Mouse (Mus musculus): Measurements from ENCODE around the gene Trip11.

The Trip11 gene

DNA sequence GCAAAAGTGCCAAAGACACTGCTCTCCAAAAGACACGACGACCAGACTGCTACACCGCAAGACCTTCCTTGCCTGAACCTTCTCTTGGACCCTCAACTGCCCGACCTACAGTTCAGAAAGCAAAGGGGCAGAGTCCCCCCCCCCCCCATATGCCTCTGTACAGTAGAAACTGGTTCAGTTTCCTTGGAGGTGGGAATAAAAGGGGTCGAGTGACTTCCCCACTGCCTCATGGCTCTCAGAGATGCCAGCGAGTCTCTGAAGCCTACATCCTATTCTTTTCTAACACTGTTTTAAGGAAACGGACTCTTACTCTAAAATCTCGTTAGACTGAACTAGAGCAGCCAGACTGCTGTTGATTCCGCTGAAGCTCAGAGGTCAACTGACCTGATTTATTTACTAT, 93.5 kb downstream of the Trip11 start:
- DNase-seq (ENCODE audit: low spot score): no peak

DNA sequence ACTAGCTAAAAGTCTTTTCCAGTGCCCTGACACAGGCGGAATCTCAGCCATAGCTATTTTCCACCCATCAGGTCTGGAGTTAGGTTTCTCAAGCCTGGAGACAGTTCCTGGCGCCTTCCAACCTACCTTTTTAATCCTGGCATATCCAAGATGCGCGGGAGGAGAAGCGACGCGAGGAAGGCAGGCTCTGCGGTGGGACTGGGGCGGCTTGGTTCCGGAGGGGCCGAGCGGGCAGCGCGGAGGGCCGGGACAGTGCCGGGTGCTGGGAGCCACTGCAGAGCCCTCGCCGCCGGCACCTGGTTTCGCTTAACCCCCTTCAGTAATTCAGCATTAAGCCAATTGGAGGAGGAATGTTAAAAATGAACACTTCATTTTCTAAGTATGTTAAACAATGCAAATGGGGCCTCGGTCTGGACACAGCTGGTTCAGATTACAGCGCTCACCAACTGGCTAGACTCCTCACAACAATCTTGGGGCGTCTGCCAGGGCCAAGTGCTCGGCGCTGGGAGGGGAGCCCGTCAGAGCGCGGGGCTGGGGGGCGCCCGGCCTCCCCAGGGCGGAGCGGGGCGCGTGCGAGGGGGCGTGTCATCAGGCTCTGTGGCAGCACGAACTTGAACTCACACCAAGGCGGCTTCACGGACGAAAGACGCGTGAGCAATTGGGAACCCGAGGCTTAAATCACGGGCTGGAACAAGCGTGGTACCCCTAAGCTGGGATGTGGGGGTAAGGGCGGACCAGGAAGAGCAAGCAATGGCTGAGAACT, 94.3 kb downstream of the Trip11 start, which contains the start of gene Fbln5:
Fbln5 (minus strand) TSS at position 448 of the 763 bp plus-strand sequence.
- DNase-seq (ENCODE audit: low spot score): no peak

DNA sequence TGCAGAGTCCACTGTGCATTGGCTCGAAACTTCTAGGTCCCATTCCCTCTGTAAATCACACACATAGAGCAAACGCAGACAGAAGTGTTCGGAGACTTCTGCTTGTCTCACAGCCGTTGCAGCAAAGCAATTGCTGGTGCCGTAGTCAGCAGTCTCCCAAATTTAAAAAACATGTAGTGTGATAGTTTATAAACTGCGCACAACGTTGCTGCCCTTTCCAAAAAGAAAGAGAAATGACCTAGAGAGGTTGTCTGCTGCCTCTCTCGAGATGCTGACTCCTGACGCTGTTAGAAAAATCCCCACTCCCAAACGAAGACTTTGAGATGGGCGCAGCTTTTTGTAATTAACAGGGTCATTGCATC, 94.8 kb downstream of the Trip11 start:
- DNase-seq (ENCODE audit: low spot score): no peak

DNA sequence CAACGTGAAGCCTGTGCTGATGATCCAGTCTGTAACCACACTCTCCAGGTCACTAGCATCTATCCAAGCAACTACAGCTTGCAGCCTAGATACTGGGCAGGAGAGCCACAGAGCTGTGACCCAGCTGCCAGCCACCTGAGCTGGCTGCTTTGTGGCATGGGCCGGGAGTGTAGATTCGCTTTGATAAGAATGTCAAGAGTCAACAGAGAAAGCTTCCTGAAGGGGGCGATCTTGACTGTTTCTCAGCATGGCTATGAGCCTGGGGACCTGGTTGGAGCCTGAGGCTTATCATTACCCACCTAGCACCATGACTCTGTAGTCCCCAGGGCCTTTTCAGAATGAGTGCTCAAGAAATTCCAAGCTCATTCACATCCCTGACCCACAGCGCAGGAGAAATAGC, 96.3 kb downstream of the Trip11 start:
- DNase-seq (ENCODE audit: low spot score): no peak

DNA sequence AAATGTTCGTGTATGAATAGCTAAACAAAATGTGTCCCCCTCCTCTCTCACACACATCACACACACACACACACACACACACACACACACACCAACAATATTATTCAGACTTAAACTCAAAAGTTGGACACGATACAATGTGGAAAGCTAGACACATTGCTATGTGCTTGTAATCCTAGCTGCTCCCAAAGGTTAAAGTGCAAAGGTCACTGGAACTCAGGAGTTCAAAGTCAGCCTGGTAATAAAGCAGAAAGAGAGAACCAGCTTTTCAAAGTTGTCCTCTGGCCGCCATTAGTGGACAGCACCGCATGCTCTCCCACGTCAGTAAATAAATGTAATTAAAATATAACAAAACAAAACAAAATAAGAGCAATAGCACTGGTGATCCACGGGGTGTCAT, 97.3 kb downstream of the Trip11 start:
- no peak for DNase-seq (ENCODE audit: low spot score)

DNA sequence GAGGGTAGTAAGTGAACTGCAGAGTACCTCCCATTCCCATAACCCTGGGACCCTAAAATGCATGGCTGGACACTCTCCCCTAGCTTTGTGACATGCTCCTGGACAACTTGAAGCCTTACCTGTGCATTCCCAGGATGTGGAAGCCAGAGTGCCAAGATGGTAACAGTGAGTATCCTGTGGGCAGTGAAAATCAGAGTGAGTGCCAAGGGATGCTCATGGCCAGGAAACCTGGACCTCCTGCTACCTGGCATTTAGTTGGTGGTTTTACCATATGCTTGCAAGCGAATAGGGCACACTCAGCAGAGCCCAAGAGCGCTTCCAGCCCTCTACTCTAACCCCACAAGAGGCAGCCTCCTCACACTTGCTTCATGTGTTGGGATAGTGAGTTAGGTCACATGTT, 98.6 kb downstream of the Trip11 start:
- no peak for DNase-seq (ENCODE audit: low spot score)

DNA sequence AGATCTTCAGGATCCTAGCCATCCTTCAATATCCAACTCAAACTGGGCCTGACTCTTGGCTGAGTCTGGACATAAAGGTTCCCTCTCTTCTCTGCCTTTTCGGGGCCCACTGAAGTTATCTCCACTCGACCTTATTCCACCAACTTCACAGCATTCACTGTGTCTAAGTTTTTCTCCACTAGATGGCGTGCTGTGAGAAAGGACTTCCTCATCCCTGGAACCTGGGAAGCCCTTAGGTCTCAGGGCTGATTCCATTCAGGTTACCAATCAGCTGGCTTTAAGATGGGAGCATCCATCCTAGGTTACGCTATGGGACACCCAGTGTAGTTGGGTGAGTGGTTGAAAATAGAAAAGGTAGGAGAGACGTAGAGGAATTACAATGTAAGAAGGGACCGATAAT, 101.9 kb downstream of the Trip11 start:
- no peak for DNase-seq (ENCODE audit: low spot score)

DNA sequence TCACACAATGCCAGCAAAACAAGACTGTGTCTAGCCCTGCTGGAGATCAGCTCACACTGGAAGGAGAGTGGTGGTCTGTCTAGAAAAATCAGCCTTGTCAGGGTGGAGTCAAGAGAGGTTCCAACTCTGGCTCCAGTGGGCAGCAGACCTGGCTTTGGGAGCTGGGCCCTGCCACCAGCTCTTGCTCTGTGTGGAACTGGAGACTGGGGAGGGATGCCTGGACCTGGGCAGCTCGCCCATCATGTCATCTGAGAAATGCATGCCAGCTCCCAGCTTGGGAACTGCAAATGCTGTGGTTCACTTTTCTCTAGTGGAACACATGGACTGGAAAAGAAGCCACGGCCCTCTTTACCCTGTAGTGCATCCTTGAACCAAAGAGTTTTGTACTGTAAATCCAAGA, 102.6 kb downstream of the Trip11 start:
- DNase-seq (ENCODE audit: low spot score): no peak

DNA sequence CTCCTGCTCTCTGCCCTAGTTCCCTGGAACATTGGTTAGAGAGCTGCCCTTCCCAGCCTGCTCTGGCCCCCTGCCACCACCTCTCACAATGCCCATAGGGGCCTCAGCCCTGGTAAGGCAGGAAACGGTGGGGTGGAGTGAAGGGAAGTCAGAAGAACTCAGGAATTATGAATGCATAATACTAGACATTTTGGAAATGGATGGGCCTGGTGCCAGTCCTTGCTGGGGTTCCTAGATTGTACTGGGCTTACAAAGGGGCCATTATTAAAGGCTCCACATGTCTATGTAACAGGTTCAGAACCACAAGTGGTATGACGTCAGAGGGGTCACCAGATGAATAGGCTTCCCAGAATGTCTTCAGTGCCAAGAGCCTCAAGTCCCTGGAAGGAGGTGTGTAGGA, 105.7 kb downstream of the Trip11 start:
- no peak for DNase-seq (ENCODE audit: low spot score)

DNA sequence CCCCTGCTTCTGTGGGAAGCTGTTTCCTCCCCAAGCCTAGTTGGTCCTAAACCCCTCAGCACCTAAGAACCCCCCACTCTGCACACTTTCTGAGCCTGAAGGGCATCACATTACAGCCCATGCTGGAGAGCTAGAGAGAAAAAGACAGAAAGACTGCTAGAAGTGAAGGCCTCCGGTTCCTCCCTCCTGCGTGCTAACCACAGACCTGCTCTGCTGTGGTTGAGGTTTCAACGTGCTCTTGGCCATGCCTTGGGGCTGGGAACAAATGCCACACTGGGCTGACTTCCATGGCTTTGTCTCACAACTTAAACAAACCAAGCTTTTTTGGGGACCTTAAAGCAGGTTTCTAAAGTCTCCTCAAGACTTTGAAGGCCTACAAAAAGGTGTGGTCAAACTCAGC, 110.6 kb downstream of the Trip11 start:
- no peak for DNase-seq (ENCODE audit: low spot score)

DNA sequence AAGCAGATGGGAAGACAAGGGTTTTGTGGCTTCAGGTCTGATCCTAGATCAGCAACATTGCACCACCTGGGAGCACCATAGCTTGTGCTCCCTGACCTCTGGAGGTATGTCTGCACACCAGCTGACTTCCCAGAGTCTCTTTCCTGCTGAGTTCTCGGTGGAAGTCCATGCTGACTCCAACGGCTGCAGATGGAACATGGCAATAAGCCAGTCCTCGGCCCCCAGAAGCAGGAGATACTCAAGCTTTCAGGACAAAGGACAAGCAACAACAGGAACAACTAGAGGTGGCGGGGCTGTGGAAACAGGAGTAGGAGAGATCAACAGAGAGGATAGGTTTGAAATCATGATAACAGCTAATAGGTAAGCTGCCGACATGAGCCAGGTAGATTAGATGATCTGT, 111.3 kb downstream of the Trip11 start:
- DNase-seq (ENCODE audit: low spot score): no peak

DNA sequence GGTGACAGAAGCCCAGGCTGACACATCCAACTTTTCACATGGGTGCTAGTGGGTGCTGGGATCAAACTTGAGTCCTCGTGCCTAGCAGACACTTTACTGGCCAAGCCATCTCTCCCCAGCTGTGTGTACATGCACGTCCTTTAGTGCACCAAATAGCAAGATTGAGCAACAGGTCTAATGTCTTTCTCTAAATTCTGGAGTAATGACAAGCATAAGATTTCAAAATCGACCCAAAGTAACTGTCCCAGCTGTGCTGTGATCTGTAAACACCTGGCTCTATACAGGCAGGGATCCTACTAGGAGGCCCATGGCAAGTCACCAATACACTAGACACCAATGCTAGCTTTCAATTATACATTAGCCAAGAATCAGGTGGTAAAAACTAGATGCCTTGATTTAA, 112.0 kb downstream of the Trip11 start:
- DNase-seq (ENCODE audit: low spot score): no peak

DNA sequence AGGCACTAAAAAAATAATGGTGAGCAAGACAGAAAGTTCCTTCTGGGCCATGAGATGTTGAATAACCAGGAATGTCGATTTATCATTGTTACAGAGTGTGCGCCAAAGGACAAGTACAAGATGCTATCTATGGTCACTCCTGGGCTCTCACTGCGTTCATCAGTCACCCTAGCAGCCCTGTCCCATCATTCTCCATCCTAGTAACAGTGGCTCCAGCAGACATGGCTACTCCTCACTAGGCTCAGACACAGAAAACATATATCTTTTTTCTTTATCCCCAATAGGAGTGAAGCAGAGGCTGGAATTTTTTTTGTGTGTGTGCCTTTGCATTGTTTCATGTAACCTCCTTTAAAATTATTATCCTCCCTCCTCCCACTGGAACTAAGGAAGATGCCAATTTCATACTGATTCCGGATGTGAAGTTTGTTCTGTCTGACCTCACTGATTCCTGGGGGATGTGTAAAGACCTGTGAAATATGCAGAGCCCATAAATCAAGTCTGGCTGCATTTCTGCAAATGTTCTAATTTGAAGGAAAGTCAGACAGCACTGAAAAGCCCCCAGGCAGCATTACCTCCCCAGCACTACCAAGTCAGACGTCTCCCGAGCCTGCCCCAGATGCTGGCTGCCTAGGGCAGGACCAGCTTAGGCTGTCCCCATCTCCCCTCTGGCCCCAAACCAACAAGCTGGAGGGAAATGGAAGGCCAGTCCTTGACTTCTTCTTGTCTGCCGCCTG, 114.7 kb downstream of the Trip11 start:
- no peak for DNase-seq (ENCODE audit: low spot score)

DNA sequence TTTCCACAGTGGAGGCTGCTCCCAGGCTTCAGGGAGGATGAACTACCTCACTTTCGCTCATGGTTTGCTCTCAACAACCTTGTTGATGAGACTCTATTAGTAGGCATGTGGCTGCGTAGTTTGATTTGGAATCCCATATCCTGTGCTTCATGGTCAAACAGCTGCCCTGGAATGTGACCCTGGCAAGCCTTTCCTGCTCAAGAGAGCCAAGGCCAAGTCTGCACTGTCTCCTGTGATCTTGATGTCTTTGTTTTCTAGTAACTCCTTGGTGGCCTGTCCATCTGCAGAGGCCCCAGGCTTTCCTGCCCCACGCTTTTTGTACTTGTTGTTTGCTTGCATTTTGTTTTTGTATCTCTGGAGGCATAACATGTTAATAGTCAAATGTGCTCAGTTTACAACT, 118.6 kb downstream of the Trip11 start:
- DNase-seq (ENCODE audit: low spot score): no peak

DNA sequence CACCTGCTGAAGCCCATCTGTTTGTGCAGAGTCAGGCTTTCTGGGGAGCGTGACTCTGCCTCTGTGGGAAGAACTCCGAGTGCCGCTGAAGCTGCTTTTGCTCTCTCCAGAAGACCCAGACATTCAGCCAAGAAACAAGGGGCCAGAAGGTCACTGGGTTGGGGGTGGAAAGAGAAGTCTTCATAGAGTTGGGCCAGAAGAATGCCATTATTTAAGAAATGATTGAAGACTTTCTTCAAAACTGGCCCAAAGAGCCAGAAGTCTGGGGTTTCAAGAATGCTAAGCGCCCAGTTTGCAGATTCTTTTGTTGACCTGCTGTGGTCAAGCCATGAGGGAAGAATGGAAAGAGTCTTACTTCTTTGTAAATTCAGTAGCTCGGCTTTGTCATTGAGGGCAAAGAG, 119.8 kb downstream of the Trip11 start:
- DNase-seq (ENCODE audit: low spot score): no peak

DNA sequence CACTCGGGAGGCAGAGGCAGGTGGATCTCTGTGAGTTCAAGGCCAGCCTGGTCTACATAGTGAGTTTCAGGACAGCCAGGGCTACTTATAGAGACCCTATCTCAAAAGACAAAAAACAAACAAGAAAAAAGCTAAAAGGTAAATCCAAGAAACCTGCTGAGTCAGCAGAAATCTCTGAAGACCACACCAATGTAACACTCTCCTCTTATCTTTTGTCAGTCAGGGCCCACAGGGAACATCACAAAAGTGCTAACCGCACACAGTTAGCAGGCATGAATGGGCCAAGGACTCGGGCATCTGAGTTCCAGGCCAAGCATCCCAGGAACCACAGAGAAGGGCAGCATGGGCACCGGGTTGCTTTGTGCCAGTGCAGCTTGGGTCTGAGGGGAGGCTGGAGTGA, 120.4 kb downstream of the Trip11 start:
- no peak for DNase-seq (ENCODE audit: low spot score)

DNA sequence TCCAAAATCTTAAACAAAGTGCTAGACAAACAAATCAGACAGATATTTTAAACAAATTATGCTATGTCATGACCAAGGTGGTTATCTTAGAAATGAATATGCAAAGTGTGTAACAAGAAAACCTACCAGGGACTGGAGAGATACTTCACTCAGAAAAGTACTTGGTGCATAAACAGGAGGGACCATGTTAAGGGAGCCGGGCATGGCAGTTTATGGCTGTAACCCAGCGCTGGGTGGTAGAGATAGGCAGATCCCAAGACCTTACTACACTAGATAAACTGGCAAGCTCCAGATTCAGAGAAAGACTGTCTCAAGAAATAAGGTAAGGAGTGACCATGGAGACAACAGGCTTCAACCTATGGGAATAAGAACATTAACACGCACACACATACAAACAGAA, 123.3 kb downstream of the Trip11 start:
- DNase-seq (ENCODE audit: low spot score): no peak

DNA sequence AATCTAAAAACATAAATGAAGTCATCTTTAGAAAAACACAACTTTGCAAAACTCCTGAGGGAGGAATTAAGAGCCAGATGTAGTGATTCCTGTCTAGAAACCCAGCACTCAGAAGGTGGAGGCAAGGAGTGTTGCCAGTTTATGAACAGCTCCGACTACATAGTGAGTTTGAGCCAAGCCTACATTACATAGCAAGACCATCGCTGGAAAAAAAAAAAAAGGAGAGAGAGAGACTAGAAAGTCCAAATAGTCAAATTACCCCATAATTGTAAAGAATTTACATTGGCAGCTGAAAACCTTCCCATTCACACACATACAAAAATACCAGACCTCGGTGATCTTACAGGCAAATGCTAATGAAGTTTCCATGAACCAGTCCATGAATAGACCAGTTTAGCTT, 123.8 kb downstream of the Trip11 start:
- no peak for DNase-seq (ENCODE audit: low spot score)

All from layer of hippocampus, adult 9-10 months (tissue).